Mouse (Mus musculus) liver, adult 2 months (tissue): ENCODE results near the gene Mpnd. TPM values are rescaled to one million over a fixed set of nuclear protein-coding genes. Genes with fewer than 3 reads are reported as not detected.

ENCODE experiments used
- DNase-seq: peaks from one replicate; pipeline ENCODE4 v3.0.0-alpha.2; 2011; ENCODE audit warnings: low read depth, low spot score; ENCODE audit errors: extremely low read depth
- H3K27ac ChIP-seq: fragments of 200-500 bp; replicated peaks from 2 replicates; pipeline ENCODE4 v1.5.1; 2012; ENCODE audit warnings: low read depth, mild to moderate bottlenecking, control low read depth, inconsistent platforms, low read length; ENCODE audit not compliant: insufficient read depth
- H3K27me3 ChIP-seq: fragments of 200-500 bp; 2 replicates; pipeline ENCODE4 v1.6.1; 2012; ENCODE audit warnings: mild to moderate bottlenecking, moderate library complexity, low read length, inconsistent platforms; ENCODE audit not compliant: control insufficient read depth, insufficient read depth
- H3K36me3 ChIP-seq: fragments of 200-500 bp; 2 replicates; pipeline ENCODE4 v1.6.1; 2012; ENCODE audit warnings: low read length, inconsistent platforms; ENCODE audit not compliant: control insufficient read depth, insufficient read depth
- H3K4me1 ChIP-seq: fragments of 200-500 bp; 2 replicates; pipeline ENCODE4 v1.6.1; 2011; ENCODE audit warnings: low read length; ENCODE audit not compliant: control insufficient read depth, insufficient read depth
- H3K4me3 ChIP-seq: fragments of 200-500 bp; 2 replicates; pipeline ENCODE4 v1.5.1; 2011; ENCODE audit warnings: low read depth, mild to moderate bottlenecking, control low read depth, low read length, moderate library complexity; ENCODE audit not compliant: insufficient read depth
- H3K79me2 ChIP-seq: fragments of 200-500 bp; 2 replicates; pipeline ENCODE4 v1.6.1; 2012; ENCODE audit warnings: inconsistent platforms, mild to moderate bottlenecking, low read length, moderate library complexity; ENCODE audit not compliant: control insufficient read depth, insufficient read depth
- H3K9ac ChIP-seq: fragments of 200-500 bp; 2 replicates; pipeline ENCODE4 v1.6.1; 2012; ENCODE audit warnings: low read depth, mild to moderate bottlenecking, control low read depth, inconsistent platforms, low read length
- CTCF ChIP-seq: fragments of 200-500 bp; IDR thresholded peaks from 2 replicates; pipeline ENCODE4 v1.5.1; 2011; ENCODE audit warnings: low read depth, low read length, control low read depth
- POLR2A ChIP-seq: fragments of 200-500 bp; IDR thresholded peaks from 2 replicates; pipeline ENCODE4 v1.6.1; 2011; ENCODE audit warnings: low read length, control low read depth; ENCODE audit not compliant: insufficient read depth; ENCODE audit errors: extremely low read depth
- WGBS: fragments of 180-500 bp; shearing (Covaris S2); methylation state at CpG from one replicate; pipeline ENCODE4 v1.1.7; 2018; 5-methylcytosine and 5-hydroxymethylcytosine counted together
- polyA plus RNA-seq: library from polyadenylated mRNA; depleted of rRNA; stranded (reverse); fragments of >200 nt; gene quantifications from 2 replicates; pipeline ENCODE4 v1.2.3, GENCODE M21; 2012
- total RNA-seq: library from RNA; depleted of rRNA; stranded (reverse); fragments of >200 nt; gene quantifications from 2 replicates; pipeline ENCODE4 v1.2.3, GENCODE M21; 2014

The Mpnd gene
- total and polyA plus RNA-seq, 2 experiments: 93.2 to 175 TPM

DNA sequence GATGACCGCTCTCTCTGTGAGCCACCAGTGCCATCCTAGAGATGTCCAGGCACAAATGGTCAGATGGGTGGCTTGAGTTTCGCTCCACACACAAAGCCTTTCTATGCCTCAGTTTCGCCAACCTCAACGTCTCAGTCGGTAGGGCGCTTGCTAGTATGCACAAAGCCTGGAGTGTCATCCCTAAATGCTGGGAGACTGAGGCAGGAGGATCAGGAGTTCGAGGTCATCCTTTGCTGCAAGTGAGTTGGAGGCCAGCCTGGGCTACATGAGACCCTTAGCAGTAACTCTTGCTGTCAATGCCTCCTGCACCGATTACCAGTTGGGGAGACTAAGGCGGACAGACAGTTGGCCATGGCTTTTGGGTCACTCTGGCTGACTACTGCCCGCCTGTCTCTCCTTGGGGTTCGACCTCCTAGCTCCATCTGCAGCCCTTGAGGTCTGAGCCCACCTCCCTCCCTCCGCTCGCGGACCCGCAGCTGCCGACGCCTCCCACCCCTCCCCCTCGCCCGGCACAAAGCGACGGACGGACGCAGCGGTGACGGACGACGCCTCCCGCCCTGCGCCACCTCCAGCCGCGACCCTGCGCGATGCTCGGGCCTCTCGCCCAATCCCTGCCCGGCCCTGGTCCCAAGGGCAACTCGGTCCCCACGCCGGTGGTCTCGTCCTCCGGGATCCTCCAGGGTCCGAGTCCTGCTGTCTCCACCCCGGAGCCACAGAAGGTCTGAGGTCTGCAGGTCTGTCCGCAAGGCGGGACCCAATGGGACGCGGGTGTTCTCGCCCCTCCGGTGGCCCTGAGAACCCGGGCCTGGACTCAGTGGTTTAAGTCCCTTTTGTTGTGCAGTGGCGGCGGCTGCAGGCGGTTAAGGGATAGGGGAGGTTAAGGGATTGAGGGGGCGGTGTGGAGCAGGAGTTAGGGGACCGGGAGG, 35.3 kb upstream of the Mpnd start, which contains the start of gene Shd:
Gene Shd (plus strand): TSS at position 502 of the 926 bp plus-strand sequence.
- Histone ChIP-seq H3K27me3 (peaks cover 13% of the 10 kb centered on the region; the same call in 1 of the 2 replicates), H3K79me2 (no peaks in the 10 kb centered on the region), H3K4me3 (peak within 1 kb of the TSS; percentile 45; the same call in 1 of the 2 replicates), H3K4me1 (no peaks in the 10 kb centered on the region), H3K36me3 (no peaks in the 10 kb centered on the region), H3K9ac (peak within 1 kb of the TSS; percentile 42), H3K27ac (no peak within 1 kb of the TSS)
- DNase-seq: no peak
- 13% methylated on average over 54 of the region's 55 CpGs for WGBS
- TF ChIP-seq CTCF (no peak), POLR2A (no peak)

GRCm38 (mm10) chr17:55971453-55971852, 34.1 kb upstream of the Mpnd start:
- Histone ChIP-seq H3K27ac (no peak overlapping the region), H3K4me3 (no peak overlapping the region), H3K9ac (no peak overlapping the region), H3K79me2 (no peaks in the 10 kb centered on the region), H3K27me3 (peaks cover 13% of the 10 kb centered on the region; the same call in 1 of the 2 replicates), H3K4me1 (0 out of 2 replicates have a peak, but pooled peaks cover 2% of the 10 kb centered on the region), H3K36me3 (no peaks in the 10 kb centered on the region)
- no peak for DNase-seq
- 46% methylated on average over 22 of the region's 22 CpGs for WGBS
- no peak for TF ChIP-seq CTCF
- TF ChIP-seq POLR2A: no peak

DNA sequence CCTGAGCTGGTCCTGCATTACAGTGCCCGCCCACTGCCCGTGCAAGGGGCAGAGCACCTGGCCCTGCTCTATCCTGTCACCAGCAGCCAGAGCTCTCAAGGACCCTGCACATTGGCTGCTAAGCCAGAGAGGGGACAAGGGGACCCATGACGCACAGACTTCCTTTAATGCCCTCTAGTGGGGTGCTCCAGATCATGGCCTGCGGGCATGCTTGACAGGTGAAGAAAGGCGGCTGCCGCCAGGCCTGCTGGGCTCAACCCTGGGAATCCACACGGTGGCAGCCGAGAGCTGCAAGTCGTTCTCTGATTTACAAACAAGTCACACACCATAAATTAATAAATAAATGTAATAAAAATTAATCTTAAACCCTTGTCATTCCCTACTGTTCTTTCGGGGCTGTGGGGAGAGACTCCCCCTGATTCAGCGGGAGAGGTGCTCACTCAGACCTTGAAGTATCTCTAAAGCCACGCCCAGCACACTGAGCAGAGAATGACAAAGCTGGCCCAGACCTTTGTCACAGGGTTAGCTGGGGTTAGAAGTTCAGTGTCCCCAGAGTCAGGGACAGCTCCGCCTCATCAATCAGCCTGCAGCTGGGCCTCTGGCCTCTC, 29.2 kb upstream of the Mpnd start:
- Histone ChIP-seq H3K9ac (no peak overlapping the region), H3K36me3 (no peaks in the 10 kb centered on the region), H3K4me3 (no peak overlapping the region; the same call in 1 of the 2 replicates), H3K79me2 (no peaks in the 10 kb centered on the region), H3K27ac (no peak overlapping the region), H3K4me1 (peaks cover 4% of the 10 kb centered on the region), H3K27me3 (peaks cover under 1% of the 10 kb centered on the region; the same call in 1 of the 2 replicates)
- peak; percentile 86 for DNase-seq
- 13% methylated on average over 13 of the region's 13 CpGs for WGBS
- TF ChIP-seq CTCF (peak; percentile 90), POLR2A (no peak)

- Histone ChIP-seq H3K9ac (no peak overlapping the region), H3K79me2 (no peaks in the 10 kb centered on the region), H3K27ac (no peak overlapping the region), H3K4me1 (peaks cover 4% of the 10 kb centered on the region), H3K36me3 (no peaks in the 10 kb centered on the region), H3K4me3 (no peak overlapping the region), H3K27me3 (no peaks in the 10 kb centered on the region)
- no peak for DNase-seq
- WGBS: 27% methylated on average over 3 of the region's 3 CpGs
- TF ChIP-seq CTCF (no peak), POLR2A (no peak)
These were observed 28.2 kb upstream of the Mpnd start for GRCm38 (mm10) chr17:55977301-55977700.

DNA sequence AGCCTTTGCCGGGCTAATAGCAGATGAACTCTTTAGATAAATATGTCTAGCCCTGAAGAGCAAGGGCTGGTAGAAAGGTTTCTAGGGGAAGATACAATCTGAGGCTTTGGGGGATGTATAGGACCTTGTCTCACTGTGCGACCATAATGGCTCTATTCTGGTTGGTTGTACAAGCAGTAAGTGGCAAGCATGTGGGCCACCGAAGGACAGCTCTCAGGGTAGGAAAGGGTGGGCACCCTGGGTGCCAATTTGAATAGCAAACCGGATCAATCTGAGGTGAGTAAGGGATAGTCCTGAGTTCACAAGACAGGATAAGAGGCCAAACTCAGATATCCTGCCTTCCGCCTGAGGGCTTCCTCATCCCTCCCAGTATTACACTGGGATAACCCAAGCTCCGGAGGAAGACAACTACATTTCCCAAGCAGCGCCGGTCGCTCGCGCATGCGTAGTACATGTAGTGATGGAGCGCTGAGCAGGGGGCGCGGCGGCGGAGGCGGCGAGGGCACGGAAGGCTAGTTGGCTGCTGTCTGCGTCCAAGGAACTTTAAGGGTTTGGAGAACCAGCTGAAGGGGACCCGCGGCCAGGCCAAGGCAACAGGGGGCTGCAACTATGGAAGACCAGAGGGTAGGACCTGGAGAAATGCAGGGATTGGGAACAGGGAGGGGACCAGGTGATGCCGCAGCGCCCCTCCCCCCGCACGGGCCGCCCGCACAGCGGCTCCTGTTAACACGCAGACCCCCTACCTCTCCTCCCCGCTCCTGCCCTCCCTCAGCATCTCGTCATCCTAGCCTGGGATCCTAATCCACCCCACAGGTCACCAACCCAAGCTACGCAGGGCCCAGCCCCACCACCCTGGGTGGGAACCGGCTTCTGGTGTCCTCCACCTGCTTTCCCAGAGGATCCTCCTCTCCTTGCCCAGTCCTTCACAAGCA, 19.2 kb upstream of the Mpnd start, which contains the start of gene Fsd1:
Gene Fsd1 (plus strand): TSS at position 480 of the 932 bp plus-strand sequence.
- WGBS: 16% methylated on average over 35 of the region's 35 CpGs
- TF ChIP-seq CTCF: no peak
- no peak for TF ChIP-seq POLR2A
- Histone ChIP-seq H3K9ac (no peak within 1 kb of the TSS), H3K27me3 (no peaks in the 10 kb centered on the region), H3K27ac (no peak within 1 kb of the TSS), H3K79me2 (no peaks in the 10 kb centered on the region), H3K36me3 (no peaks in the 10 kb centered on the region), H3K4me3 (no peak within 1 kb of the TSS), H3K4me1 (no peaks in the 10 kb centered on the region)
- no peak for DNase-seq
